Mouse (Mus musculus) limb, embryonic 10.5 days (tissue): ENCODE results near the gene Gm17455. TPM values are rescaled to one million over a fixed set of nuclear protein-coding genes. Genes with fewer than 3 reads are reported as not detected.

Experiments
- DNase-seq: peaks from one replicate; pipeline ENCODE4 v3.0.0-alpha.2; 2017; ENCODE audit warnings: low spot score
- H3K27ac ChIP-seq: fragments of 300-500 bp; sonication (generic); 2 replicates; pipeline ENCODE4 v1.5.1; 2016; ENCODE audit warnings: mild to moderate bottlenecking
- H3K27me3 ChIP-seq: fragments of 300-500 bp; sonication (generic); 2 replicates; pipeline ENCODE4 v1.6.1; 2016; ENCODE audit warnings: low read depth, mild to moderate bottlenecking; ENCODE audit not compliant: poor library complexity, severe bottlenecking
- H3K36me3 ChIP-seq: fragments of 300-500 bp; sonication (generic); 2 replicates; pipeline ENCODE4 v1.6.1; 2016; ENCODE audit warnings: mild to moderate bottlenecking, moderate library complexity
- H3K4me1 ChIP-seq: fragments of 300-500 bp; sonication (generic); 2 replicates; pipeline ENCODE4 v1.6.1; 2016
- H3K4me3 ChIP-seq: fragments of 300-500 bp; sonication (generic); 2 replicates; pipeline ENCODE4 v1.5.1; 2016; ENCODE audit warnings: mild to moderate bottlenecking, moderate library complexity
- H3K9me3 ChIP-seq: fragments of 300-500 bp; sonication (generic); replicated peaks from 2 replicates; pipeline ENCODE4 v1.6.1; 2016; ENCODE audit warnings: mild to moderate bottlenecking
- WGBS: fragments of 180-500 bp; shearing (Covaris S2); methylation state at CpG from one replicate; pipeline ENCODE4 v1.1.7; 2016; 5-methylcytosine and 5-hydroxymethylcytosine counted together
- polyA plus RNA-seq: library from polyadenylated mRNA; unstranded; fragments of >200 nt; fragmentation: Nextera tagmentation; extraction: Ambion mirVana; gene quantifications from 2 replicates; pipeline ENCODE4 v1.2.1, GENCODE M21; 2016

Gm17455 gene
- polyA plus RNA-seq, 1 experiment from 2014 or later, result 0.65 TPM

- peaks cover 54% of the 10 kb centered on the region for H3K4me1 ChIP-seq
- H3K9me3 ChIP-seq, result no peaks in the 10 kb centered on the region
- no peaks in the 10 kb centered on the region for H3K36me3 ChIP-seq
- H3K27ac ChIP-seq, result peak overlapping the region; percentile 80
- H3K27me3 ChIP-seq, result no peaks in the 10 kb centered on the region
- no peak overlapping the region for H3K4me3 ChIP-seq
- WGBS, result 31% methylated on average over 2 of the region's 2 CpGs
- DNase-seq, result no peak
Measured at GRCm38 (mm10) chr10:60362310-60362628, 37.3 kb upstream of the Gm17455 start.

DNA sequence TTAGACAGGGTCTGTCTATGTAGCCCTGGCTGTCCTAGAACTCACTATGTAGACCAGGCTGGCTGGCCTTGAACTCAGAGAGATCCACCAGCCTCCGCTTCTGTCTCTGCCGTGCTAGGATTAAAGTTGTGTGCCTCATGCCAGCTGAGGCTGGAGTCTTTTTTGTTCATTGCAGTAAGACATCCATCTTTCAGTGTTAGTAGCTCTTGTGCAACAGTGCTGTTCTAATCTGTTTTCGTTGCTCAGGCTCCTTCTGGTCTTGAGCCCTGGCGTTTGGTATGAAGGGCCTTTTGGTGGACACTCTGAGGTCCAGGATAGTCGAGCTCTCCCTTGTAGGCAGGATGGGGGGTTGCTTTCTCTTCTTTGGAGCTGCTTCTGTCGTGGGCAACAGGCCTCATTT, 36.1 kb upstream of the Gm17455 start:
- DNase-seq, result no peak
- H3K9me3 ChIP-seq, result no peaks in the 10 kb centered on the region
- H3K4me3 ChIP-seq, result no peak overlapping the region
- WGBS, result 65% methylated on average over 6 of the region's 6 CpGs
- no peaks in the 10 kb centered on the region for H3K27me3 ChIP-seq
- H3K36me3 ChIP-seq, result no peaks in the 10 kb centered on the region
- peaks cover 52% of the 10 kb centered on the region for H3K4me1 ChIP-seq
- H3K27ac ChIP-seq, result peak overlapping the region; percentile 80; the same call in 1 of the 2 replicates

GRCm38 (mm10) chr10:60367145-60367544, 32.4 kb upstream of the Gm17455 start:
- no peak for DNase-seq
- WGBS, result 73% methylated on average over 2 of the region's 2 CpGs
- Histone ChIP-seq H3K4me1 (peaks cover 44% of the 10 kb centered on the region), H3K27ac (no peak overlapping the region), H3K4me3 (no peak overlapping the region), H3K9me3 (no peaks in the 10 kb centered on the region), H3K27me3 (no peaks in the 10 kb centered on the region), H3K36me3 (no peaks in the 10 kb centered on the region)

GRCm38 (mm10) chr10:60367904-60368303, 31.6 kb upstream of the Gm17455 start:
- no peaks in the 10 kb centered on the region for H3K27me3 ChIP-seq
- DNase-seq, result no peak
- no peak overlapping the region for H3K4me3 ChIP-seq
- no peak overlapping the region for H3K27ac ChIP-seq
- 76% methylated on average over 4 of the region's 4 CpGs for WGBS
- H3K36me3 ChIP-seq, result no peaks in the 10 kb centered on the region
- H3K4me1 ChIP-seq, result peaks cover 40% of the 10 kb centered on the region
- no peaks in the 10 kb centered on the region for H3K9me3 ChIP-seq

- Histone ChIP-seq H3K4me1 (peaks cover 40% of the 10 kb centered on the region), H3K36me3 (no peaks in the 10 kb centered on the region), H3K9me3 (no peaks in the 10 kb centered on the region), H3K27ac (0 out of 2 replicates have a peak overlapping the region, but pooled peaks have one; percentile 19), H3K27me3 (no peaks in the 10 kb centered on the region), H3K4me3 (no peak overlapping the region)
- 82% methylated on average over 6 of the region's 6 CpGs for WGBS
- no peak for DNase-seq
Measured at GRCm38 (mm10) chr10:60369405-60369804, 30.1 kb upstream of the Gm17455 start.

DNA sequence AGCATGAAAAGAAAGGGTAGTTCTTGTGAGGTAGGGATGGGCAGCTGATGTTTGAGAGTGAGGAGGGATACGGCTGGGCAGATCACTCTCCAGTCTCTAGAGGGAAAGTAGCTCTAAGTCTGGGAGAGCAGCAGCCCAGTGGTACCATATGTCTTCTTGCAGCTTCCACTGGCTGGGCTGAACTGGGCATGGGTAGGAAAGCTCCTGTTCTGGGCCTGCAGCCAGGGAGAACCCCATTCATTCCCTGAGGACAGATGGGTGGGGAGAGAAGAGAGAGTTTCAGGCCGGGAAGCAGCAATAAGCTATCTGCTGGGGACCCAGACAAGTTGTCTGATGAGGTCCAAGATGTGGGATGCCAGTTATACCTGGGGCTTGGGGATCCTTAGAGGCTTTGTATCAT, 29.4 kb upstream of the Gm17455 start:
- H3K36me3 ChIP-seq, result no peaks in the 10 kb centered on the region
- 0 out of 2 replicates have a peak overlapping the region, but pooled peaks have one; percentile 19 for H3K27ac ChIP-seq
- H3K27me3 ChIP-seq, result no peaks in the 10 kb centered on the region
- WGBS, result 79% methylated on average over 2 of the region's 2 CpGs
- no peaks in the 10 kb centered on the region for H3K9me3 ChIP-seq
- no peak for DNase-seq
- H3K4me3 ChIP-seq, result no peak overlapping the region
- H3K4me1 ChIP-seq, result peaks cover 39% of the 10 kb centered on the region

GRCm38 (mm10) chr10:60370601-60371061, 28.9 kb upstream of the Gm17455 start:
- DNase-seq, result no peak
- H3K4me3 ChIP-seq, result no peak overlapping the region
- no peaks in the 10 kb centered on the region for H3K9me3 ChIP-seq
- no peaks in the 10 kb centered on the region for H3K27me3 ChIP-seq
- H3K27ac ChIP-seq, result no peak overlapping the region; the same call in 1 of the 2 replicates
- H3K4me1 ChIP-seq, result peaks cover 38% of the 10 kb centered on the region
- H3K36me3 ChIP-seq, result no peaks in the 10 kb centered on the region
- 88% methylated on average over 5 of the region's 5 CpGs for WGBS

GRCm38 (mm10) chr10:60371596-60372386, 27.7 kb upstream of the Gm17455 start:
- H3K9me3 ChIP-seq, result no peaks in the 10 kb centered on the region
- peaks cover 43% of the 10 kb centered on the region for H3K4me1 ChIP-seq
- peak overlapping the region; percentile 58; the same call in 1 of the 2 replicates for H3K27ac ChIP-seq
- H3K27me3 ChIP-seq, result no peaks in the 10 kb centered on the region
- 85% methylated on average over 5 of the region's 5 CpGs for WGBS
- H3K4me3 ChIP-seq, result no peak overlapping the region
- H3K36me3 ChIP-seq, result no peaks in the 10 kb centered on the region
- no peak for DNase-seq

- Histone ChIP-seq H3K4me1 (peaks cover 40% of the 10 kb centered on the region), H3K9me3 (no peaks in the 10 kb centered on the region), H3K36me3 (no peaks in the 10 kb centered on the region), H3K4me3 (peak overlapping the region; percentile 20; the same call in 1 of the 2 replicates), H3K27me3 (no peaks in the 10 kb centered on the region), H3K27ac (peak overlapping the region; percentile 59)
- no peak for DNase-seq
- 15% methylated on average over 6 of the region's 6 CpGs for WGBS
Measured at GRCm38 (mm10) chr10:60373543-60373936, 26.0 kb upstream of the Gm17455 start.

- peak overlapping the region; percentile 20; the same call in 1 of the 2 replicates for H3K4me3 ChIP-seq
- WGBS, result 41% methylated on average over 8 of the region's 8 CpGs
- peaks cover 40% of the 10 kb centered on the region for H3K4me1 ChIP-seq
- DNase-seq, result peak; percentile 63
- H3K27me3 ChIP-seq, result no peaks in the 10 kb centered on the region
- no peaks in the 10 kb centered on the region for H3K9me3 ChIP-seq
- H3K36me3 ChIP-seq, result no peaks in the 10 kb centered on the region
- H3K27ac ChIP-seq, result peak overlapping the region; percentile 59
Measured at GRCm38 (mm10) chr10:60373937-60374578, 25.5 kb upstream of the Gm17455 start.

DNA sequence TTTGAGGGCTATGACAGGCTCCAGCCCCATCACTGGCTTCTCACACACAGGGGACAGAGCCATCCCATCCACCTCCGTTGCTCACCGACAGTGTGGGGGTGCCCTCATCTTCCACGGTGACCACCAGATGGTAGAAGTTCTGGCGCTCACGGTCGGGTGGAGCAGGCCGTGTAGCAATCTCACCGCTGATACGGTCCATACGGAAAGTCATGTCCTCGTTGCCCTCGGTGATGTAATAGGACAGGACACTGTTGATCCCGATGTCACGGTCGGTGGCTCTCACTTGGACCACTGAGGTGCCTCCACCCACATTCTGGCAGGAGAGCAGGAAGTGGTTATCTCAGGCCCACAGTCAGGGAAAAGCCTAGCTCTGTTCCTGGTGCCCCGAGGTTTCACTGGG, 22.8 kb upstream of the Gm17455 start:
- no peak overlapping the region for H3K27ac ChIP-seq
- H3K9me3 ChIP-seq, result no peaks in the 10 kb centered on the region
- 96% methylated on average over 16 of the region's 16 CpGs for WGBS
- H3K27me3 ChIP-seq, result no peaks in the 10 kb centered on the region
- H3K4me1 ChIP-seq, result peaks cover 47% of the 10 kb centered on the region
- H3K36me3 ChIP-seq, result no peaks in the 10 kb centered on the region
- DNase-seq, result no peak
- no peak overlapping the region for H3K4me3 ChIP-seq

DNA sequence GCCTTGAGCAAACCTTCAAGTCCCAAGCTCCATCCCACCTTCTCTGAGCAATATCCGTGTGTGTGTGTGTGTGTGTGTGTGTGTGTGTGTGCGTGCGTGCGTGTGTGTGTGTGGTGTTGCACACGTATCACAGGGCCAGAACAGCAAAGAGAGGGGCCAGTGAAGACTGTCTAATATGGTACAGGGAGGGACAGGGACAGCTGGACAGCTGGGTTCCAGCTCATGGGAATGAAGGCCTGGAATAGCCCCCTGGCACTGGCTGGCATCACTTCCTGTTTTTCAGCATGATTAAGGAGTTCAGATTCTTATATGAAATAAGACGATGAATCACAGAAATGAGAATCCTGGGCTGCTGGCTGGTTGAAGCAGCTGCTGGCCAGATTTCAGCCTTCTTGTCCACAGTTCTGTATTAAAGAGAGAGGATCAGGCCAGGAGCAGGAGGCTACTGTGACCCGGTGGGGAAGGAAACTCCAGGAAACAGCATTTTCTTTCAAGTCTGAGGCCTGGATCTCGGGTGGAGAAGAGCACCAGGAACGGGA, 20.0 kb upstream of the Gm17455 start:
- Histone ChIP-seq H3K4me1 (peaks cover 30% of the 10 kb centered on the region), H3K36me3 (no peaks in the 10 kb centered on the region), H3K9me3 (no peaks in the 10 kb centered on the region), H3K27me3 (no peaks in the 10 kb centered on the region), H3K27ac (peak overlapping the region; percentile 26), H3K4me3 (no peak overlapping the region)
- 78% methylated on average over 9 of the region's 9 CpGs for WGBS
- no peak for DNase-seq

- H3K27me3 ChIP-seq, result no peaks in the 10 kb centered on the region
- 71% methylated on average over 3 of the region's 3 CpGs for WGBS
- H3K4me3 ChIP-seq, result no peak overlapping the region
- H3K36me3 ChIP-seq, result no peaks in the 10 kb centered on the region
- DNase-seq, result no peak
- H3K27ac ChIP-seq, result 0 out of 2 replicates have a peak overlapping the region, but pooled peaks have one; percentile 26
- peaks cover 24% of the 10 kb centered on the region for H3K4me1 ChIP-seq
- no peaks in the 10 kb centered on the region for H3K9me3 ChIP-seq
Measured at GRCm38 (mm10) chr10:60380229-60380628, 19.3 kb upstream of the Gm17455 start.
